Mouse (Mus musculus) ES-E14 (cell line): Measurements from ENCODE around the gene Gm27021.

Experiments
- CHD2 ChIP-seq: IDR thresholded peaks from 2 replicates; pipeline ENCODE4 v1.6.1; 2014; ENCODE audit warnings: mild to moderate bottlenecking, low read depth, low read length, inconsistent platforms
- HCFC1 ChIP-seq: IDR thresholded peaks from 2 replicates; pipeline ENCODE4 v1.6.1; 2012; ENCODE audit warnings: low read length, inconsistent platforms, borderline replicate concordance; ENCODE audit not compliant: insufficient read depth
- MAFK ChIP-seq: IDR thresholded peaks from 2 replicates; pipeline ENCODE4 v1.6.1; 2014; ENCODE audit warnings: mild to moderate bottlenecking, low read depth, low read length, inconsistent platforms; ENCODE audit not compliant: insufficient read depth

DNA sequence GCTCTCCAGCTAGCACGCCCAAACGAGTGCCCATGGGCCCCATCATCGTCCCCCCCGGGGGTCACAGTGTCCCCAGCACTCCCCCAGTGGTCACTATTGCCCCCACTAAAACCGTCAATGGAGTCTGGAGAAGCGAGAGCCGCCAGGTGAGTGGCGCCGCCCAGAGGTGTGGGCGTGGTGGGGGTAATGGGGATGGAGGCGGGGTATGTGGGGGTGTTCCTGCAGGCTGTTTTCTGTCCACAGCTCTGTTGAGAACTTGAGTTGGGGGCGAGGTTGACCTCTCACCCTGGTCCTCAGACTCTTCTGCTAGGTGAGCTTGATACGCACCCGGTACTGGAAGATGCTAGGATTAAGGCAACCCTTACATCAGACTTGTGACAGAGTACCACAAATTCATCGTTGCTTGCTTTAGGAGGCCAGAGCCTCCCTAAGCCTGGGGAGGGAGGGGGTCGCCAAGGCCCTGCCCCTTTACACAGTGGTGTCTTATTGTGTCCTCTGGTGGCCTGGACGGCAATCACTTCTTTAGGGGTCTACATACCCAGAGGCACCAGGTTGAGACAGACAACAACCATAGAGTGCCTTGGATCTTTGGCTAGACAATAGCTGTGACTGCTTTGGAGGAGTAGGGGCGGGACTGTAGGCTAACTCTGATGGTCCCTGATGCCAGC lies 105.1 kb downstream of the Gm27021 start:
- no peak for TF ChIP-seq HCFC1
- TF ChIP-seq MAFK, result no peak
- no peak for TF ChIP-seq CHD2
